Mouse (Mus musculus) ovary, adult 18-20 months (tissue): ENCODE measurements around the gene Nova1.

Experiments used
- DNase-seq: peaks from one replicate; pipeline ENCODE4 v3.0.0; 2022; ENCODE audit warnings: low spot score, mixed read lengths

Nova1 gene

GRCm38 (mm10) chr12:46818856-46819347, at the start of gene Nova1:
Gene Nova1, minus strand, starts transcription at chr12:46818929.
- peak; percentile 52 for DNase-seq

DNA sequence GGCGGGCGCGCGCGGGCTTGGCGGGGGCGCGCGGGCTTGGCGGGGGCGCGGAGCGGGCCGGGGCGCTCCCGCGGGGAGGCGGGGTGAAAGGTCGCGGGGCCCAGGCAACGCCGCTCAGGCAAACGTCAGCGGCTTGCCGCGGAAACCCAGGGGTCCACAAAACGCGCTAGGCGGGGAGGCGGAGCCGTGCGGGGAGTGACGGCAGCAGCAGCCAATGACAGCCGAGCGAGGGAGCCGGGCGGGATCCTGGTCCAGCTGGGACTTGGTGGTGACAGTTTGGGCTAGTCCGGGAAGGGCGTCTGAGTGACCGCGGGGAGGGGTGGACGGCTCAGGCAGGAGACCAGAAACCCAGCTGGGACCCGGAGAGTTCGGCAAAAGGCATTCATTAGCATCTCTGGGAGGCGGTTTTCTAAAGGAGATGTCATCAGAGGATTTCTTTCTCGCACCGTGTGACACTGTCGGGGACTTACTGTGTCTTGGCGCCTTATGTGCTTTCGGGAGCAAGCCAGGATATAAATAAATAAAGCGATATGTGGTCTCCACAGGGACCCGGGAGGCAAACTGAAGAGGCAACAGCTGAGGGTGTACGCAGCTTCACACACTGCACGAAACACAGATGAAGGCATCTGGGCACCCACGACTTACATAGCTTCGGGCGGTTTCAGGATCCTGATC, 756 bp upstream of the Nova1 start:
- peak; percentile 85 for DNase-seq

GRCm38 (mm10) chr12:46818021-46818855, 491 bp downstream of the Nova1 start:
- peak; percentile 1 for DNase-seq

DNA sequence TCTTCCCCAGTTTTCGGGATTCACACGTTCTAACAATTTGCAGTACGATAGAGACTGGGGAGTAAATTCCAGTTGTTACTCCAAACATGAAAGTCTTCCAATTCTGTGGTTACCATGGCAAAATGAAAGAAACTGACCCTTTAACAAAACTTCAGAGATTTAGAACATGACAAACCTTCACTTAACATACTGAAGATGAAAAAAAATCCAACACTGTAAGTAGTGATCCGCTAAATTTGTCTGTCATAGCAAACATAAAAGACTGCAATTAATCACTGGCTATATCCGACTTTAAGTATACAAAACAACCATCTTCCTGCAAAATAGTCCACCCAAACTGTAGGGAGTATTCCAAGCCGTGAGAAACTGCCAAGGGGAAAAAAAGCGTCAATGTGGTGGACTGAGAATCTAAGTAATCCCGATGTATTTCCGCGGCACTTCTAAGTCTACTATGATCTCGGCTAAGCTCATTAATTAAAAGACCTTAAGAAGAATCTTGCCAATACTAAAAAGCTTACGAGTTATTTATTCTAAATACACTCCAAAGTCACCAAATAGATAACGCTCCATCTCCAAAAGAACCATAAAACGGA, 1.4 kb downstream of the Nova1 start:
- DNase-seq: no peak

- no peak for DNase-seq
Measured at GRCm38 (mm10) chr12:46816291-46816690, 2.4 kb downstream of the Nova1 start.

GRCm38 (mm10) chr12:46815697-46816096, 3.0 kb downstream of the Nova1 start:
- DNase-seq: no peak

- no peak for DNase-seq
Measured at GRCm38 (mm10) chr12:46814820-46815219, 3.9 kb downstream of the Nova1 start.

DNA sequence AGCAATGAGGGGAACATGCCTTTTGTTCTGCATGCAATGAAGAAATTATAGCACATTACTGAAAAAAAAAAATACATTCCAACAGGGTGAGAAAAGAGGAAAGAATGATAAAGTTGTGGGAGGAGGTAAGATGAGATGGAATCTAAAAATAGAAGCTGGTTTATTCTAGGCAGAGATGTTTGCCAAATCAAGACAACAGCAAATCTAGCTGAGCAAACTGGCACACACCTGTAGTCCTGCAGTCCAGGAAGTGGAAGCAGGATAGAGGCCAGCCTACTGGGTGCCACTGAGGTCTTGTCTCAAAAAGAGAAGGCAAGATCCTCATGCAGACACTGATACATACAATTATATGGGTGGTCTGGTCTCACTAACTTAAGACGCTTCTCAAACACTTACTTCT, 17.4 kb downstream of the Nova1 start:
- DNase-seq: no peak

GRCm38 (mm10) chr12:46782301-46783280, 36.1 kb downstream of the Nova1 start:
- no peak for DNase-seq

- no peak for DNase-seq
Measured at GRCm38 (mm10) chr12:46781481-46781880, 37.2 kb downstream of the Nova1 start.

DNA sequence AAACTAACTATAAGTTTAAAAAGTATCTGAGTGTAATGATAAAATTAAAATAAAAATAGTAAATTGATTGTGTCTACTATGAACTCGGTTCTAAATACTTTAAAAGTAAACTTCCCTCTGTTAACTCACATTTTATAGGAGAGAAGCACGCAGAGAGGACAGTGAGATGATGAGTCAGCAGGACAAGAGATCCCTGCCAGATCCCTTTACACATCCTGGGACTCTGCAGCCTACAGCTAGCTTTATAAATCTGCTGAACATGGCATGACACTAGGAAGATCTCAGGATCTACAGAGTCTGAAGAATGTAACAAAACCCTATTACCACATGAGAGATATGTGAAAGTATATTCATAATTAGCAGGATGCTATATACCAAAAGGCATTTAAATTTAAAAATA, 37.7 kb downstream of the Nova1 start:
- DNase-seq: no peak

DNA sequence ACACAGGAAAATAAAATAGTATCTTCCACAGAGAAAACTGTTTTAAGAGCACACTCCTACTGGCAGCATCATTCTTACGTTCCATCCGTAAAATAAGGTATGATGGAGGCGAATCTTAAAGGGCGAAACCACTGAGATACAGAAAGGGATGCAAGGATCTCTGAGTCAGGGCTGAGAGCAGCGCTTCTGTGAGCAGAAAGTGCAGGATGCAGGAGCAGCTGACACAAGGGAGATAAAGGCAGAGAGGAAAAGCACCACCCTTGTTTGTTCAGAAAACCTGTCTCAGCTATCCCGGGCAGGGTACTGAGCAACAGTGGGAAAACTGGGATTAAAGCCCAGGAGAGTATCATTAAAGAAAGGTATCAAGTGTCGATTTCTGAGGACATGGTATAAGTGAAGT, 59.3 kb downstream of the Nova1 start:
- DNase-seq: no peak

DNA sequence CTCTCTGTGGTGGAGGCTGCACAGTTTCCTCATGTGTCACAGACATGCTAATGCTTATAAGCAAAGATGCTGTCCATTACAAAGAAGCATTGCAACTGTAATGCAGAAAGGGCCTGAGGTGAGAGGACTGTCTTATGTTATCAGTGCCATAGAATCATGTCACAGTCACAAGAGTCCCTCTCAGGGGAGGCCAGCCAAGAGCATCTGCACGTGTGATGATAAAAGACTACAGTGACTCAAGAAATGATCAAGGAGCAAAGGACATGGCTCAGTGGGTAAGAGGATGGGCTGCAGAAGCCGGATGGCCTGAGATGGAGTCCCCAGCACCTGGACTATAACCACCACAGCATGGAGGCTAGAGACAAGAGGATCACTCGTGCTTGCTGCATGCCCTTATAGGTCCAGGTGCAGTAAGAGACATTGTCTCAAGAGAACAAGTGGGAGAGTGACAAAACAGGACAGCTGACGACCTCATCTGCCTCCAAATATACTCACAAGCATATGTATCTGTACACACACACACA, 64.3 kb downstream of the Nova1 start:
- DNase-seq: no peak

DNA sequence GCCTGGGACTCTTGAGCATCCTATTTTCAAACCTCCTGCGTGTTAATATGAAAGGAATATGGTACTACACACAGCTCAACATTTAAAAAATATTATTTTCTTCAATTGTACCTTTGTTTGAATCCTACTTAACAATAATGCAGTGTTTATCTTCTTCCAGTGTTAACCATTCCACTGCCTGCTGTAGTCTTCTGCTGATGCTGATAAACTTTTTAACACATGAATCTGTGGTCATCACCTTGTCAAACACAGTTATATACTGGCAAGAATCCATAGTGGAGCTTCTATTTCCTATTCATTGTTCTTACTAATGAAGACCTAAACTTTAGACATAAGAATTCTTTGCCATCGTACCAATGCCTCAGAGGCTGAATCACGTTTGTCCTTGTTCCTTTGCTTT, 65.6 kb downstream of the Nova1 start:
- DNase-seq: no peak

- no peak for DNase-seq
Measured at GRCm38 (mm10) chr12:46733261-46733660, 85.5 kb downstream of the Nova1 start.

DNA sequence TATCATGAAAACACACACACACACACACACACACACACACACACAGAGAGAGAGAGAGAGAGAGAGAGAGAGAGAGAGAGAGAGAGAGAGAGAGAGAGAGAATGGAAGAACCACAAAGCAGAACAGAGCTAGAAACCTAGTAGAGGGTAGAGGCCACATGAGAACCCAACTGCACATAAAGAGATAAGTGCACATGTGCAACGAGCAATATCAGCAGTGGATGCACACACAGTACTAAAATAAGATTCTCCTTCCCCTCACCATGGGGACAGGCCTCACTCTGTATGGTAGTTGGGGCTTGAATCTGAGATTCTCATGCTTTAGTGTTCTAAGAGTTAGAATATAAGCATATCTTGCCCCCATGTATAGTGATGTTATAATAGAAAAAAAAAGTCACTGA, 86.8 kb downstream of the Nova1 start:
- no peak for DNase-seq

DNA sequence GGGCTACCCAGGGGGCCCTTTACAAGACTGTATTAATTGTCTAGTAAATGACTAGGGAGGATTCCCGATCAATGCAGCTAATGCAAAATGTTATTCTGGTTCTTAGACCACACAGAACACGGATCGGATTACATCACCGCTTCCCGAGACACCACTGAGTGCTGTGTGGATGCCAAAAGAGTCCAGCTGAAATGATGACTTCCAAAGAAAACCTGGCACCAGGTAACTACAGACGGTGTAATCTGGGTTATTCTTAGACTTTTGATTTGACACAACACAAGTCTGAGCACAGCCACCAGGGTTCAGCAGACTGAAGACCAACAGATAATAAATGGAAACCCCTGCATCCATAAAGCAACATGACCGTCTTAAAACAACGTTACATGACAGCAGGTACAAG, 96.8 kb downstream of the Nova1 start:
- no peak for DNase-seq

DNA sequence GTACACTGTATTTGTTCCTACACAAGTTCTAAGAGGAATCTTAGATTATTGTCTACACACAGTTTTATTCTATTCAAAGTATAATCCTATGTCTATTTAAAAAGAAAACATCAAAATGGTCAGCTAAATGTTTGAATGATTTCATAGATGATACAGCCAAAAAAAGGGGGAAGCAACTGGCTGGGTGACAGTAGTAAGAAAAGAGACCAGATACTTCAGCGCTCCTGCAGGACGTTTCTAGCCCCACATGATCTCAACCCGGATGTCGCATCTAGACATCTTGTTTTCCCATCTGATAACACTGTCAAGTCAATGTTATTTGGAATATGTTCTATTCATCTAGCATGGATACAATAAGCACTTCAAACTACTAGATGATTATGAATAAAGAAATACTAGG, 99.7 kb downstream of the Nova1 start:
- DNase-seq: no peak

DNA sequence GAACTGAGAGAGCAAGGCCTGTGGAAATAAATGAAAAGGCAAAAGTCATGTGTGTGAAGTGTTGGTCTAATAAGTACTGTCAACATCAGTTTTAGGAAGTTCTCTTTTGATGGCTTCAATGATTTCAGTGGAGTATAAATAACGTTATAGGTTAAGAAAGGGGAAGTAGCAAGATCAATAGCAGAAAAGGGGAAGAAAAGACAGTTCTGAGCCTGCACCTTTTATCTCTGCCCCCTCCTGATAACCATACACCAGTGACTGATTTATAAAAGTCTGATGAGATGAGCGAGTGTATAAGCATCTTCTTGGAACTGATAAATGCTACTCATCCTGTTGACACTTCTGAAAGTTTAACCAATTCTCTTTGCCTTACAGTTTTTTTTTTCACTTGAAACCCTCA, 108.6 kb downstream of the Nova1 start:
- DNase-seq: no peak

DNA sequence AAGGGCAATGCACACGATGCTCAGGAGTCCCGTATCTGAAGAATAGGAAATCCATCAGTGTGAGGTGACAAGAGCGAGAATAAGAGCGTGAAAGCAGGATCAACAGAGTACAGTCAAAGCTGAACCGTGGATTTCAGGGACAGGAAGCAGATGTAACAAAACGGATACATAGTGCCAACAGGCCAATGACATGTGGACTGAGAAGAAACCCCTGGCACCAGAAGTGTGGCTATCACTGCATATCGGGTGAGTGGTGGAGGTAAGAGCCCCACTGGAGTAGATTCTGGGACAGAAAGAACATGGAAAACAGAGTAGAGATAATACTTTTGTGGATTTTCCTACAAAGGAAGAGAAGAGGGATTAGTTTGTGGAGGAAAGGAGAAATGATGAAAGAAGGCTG, 109.3 kb downstream of the Nova1 start:
- DNase-seq: no peak

DNA sequence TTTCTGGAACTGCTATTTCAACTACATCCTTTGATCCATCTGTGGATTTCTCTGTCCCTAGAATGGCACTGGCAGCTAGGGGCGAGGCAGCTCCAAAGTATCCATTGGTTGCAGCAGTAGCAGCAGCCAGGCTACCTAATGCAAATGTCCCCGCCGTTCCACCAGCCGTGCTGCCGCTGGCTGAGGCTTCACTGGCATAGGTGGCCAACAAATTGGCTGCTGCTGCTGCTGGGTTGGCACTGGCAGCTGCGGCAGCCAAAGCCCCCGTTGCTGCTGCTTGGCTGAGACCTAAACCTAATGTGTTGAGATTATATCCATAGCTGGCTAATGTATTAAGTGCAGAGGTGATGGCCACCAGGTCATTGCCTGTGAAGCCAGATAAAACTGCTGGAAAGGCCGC, 118.5 kb downstream of the Nova1 start:
- DNase-seq: no peak

DNA sequence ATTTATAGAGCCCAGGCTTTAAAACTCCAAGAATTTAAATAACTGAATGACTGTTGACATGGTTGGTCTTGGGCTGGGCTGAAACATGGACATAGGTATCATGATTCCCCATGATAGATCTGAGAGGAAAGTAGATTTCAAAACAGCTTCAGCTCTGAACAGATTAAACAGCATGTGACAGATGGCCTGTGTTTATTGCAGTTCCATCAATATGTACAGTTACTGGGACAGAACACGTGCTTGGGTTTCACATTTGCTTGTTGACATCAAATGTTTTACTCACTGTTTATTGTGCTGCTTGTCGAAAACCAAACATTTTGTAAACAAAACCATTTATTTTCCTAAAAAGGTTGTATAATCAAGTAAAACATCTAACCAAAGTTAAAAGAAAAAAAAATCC, 142.4 kb downstream of the Nova1 start:
- no peak for DNase-seq
